Mouse (Mus musculus): ENCODE measurements around the gene Ccdc85a. TPM values are rescaled to one million over a fixed set of nuclear protein-coding genes. Genes with fewer than 3 reads are reported as not detected.
"Not testable (repeated sequence)": the region's sequence is repeated elsewhere in the genome, so short reads cannot be mapped to it uniquely, and the experiment has no call there.

Gene Ccdc85a
- total RNA-seq, 4 experiments from 2014 or later, result 3.0 to 9.4 (median 5.9) TPM

GRCm38 (mm10) chr11:28422451-28423231, 161.5 kb downstream of the Ccdc85a start:
- no peak for DNase-seq

GRCm38 (mm10) chr11:28415841-28416240, 168.3 kb downstream of the Ccdc85a start:
- DNase-seq, result no peak

GRCm38 (mm10) chr11:28409880-28410279, 174.2 kb downstream of the Ccdc85a start:
- not testable (repeated sequence) for DNase-seq

GRCm38 (mm10) chr11:28397166-28397565, 187.0 kb downstream of the Ccdc85a start:
- no peak for DNase-seq

- DNase-seq, result no peak
Measured at GRCm38 (mm10) chr11:28375891-28376290, 208.2 kb downstream of the Ccdc85a start.

GRCm38 (mm10) chr11:28374636-28375035, 209.5 kb downstream of the Ccdc85a start:
- DNase-seq, result no peak

GRCm38 (mm10) chr11:28371381-28371780, 212.7 kb downstream of the Ccdc85a start:
- DNase-seq, result not testable (repeated sequence)

- DNase-seq, result no peak
Measured at GRCm38 (mm10) chr11:28365929-28366244, 218.2 kb downstream of the Ccdc85a start.

- DNase-seq, result peak; percentile 63
Measured at GRCm38 (mm10) chr11:28365209-28365928, 218.8 kb downstream of the Ccdc85a start.

- no peak for DNase-seq
Measured at GRCm38 (mm10) chr11:28343465-28343864, 240.7 kb downstream of the Ccdc85a start.

- DNase-seq, result no peak
Measured at GRCm38 (mm10) chr11:28341887-28342286, 242.2 kb downstream of the Ccdc85a start.

- not testable (repeated sequence) for DNase-seq
Measured at GRCm38 (mm10) chr11:28339224-28340150, 244.6 kb downstream of the Ccdc85a start, which contains the start of gene Gm6685. Gene Gm6685, minus strand, starts transcription at chr11:28339867.

Other genes with a start within 250 kb of the Ccdc85a start
- gene Gm6685, start 244.5 kb downstream of the Ccdc85a start, total RNA-seq (2022), result 10 to 100 TPM in 2 of 4 experiments, 1 to 10 TPM in 2; 6.9 to 10.8 (median 9.7) TPM

Data from adrenal gland, adult 8-10 months (tissue).